Mouse (Mus musculus): ENCODE data around the gene Zmiz1.

Zmiz1 gene

DNA sequence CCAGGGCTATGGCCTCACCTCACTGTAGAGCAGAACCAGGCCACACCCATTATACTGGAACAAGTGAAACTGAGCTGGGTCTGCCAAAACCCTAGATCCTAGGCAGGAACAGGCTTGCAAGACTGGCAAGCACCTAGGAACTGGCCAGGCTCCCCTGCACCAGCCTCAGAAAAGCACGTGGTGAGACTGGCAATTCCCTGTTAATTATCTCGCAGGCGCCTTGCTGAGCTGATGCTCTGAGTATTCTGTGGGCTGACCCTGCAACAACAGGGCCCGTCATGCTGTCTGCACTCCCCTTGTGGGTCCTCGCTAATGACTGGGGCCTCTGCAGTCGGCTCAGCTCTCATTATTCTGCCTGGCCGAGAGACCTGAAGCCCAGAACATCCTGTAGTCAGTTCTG is 177.3 kb downstream of the Zmiz1 start:
- DNase-seq (ENCODE audit: low spot score in 2 of 2) = peak in 1 of 2 experiments; percentile 28

DNA sequence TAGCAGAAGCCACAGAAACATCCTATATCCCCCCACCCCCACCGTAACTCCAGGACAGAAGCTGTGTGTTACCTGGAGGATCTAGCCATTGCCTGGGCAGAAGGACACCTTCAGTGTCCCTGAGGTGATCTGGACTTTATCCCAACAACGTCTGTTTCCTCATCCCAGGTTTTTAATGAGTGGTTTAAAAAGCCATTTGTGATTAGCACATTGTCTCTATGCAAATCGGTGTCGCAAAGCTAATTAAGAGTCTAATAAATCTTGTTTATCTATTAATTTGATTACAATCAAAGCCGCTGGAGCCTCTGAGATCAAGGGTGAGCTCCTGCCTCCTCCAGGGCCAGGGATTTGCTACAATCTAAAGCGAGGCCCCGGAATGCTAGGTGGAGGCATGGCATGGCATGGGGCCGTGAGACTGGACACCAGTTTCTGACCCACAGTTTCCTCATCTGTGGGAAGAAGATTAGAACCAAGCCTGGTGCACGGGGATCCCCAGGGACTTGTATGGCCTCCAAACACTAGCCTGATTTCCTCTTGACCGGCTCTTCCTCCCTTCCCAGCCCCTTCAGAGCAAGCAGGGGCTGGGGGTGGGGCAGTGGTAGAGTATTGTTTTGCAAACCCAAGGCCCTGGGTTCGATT is 180.3 kb downstream of the Zmiz1 start:
- DNase-seq (ENCODE audit: low spot score in 2 of 2) = no peak

DNA sequence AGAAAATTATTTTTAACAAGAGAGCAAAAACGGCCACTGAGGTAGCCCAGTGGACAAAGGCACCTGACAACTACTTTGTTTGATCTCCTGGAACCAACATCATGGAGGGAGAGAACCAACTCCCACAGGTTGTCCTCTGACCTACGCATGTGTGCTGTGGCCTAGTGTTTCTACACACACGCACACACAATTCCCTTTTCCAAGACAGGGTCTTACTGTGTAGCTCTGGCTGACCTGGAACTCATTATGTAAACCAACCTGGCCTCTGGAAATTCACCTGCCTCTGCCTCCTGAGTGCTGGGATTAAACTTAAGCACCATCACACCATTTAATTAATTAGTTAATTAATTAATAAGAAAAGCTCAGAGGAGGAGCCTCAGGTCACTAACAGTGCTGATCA is 181.0 kb downstream of the Zmiz1 start:
- no peak for DNase-seq (ENCODE audit: low spot score in 2 of 2)

DNA sequence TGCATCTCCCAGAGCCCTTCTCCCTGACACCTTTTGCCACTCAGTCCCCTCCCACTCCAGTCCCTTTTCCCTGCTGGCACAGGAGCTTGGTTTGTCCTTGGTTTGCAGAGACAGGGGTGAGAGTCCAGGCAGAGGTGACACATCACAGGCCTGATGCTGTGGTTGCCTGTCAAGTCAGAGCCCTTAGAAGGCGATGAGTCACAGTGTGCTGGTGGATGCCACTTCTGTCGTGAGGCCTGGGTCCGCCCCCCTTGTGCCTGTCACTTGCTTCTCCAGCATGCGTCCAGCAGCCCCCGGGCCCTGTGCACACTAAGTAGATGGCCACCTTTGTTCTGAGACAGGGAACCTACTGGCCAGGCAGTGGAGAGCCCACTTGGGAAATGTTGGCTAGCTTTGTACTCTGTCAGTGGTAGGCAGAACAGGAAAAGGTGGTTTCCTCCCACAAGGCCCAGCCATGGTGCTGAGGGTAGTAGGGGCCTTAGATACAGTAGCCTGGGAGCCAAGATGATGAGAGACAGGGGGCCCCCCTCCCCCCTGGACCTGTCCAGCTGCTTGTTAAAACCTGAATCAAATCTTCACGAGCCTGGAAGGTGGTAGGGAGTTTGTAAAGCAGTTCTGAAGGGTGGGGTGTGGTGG is 181.6 kb downstream of the Zmiz1 start:
- no peak for DNase-seq (ENCODE audit: low spot score in 2 of 2)

DNA sequence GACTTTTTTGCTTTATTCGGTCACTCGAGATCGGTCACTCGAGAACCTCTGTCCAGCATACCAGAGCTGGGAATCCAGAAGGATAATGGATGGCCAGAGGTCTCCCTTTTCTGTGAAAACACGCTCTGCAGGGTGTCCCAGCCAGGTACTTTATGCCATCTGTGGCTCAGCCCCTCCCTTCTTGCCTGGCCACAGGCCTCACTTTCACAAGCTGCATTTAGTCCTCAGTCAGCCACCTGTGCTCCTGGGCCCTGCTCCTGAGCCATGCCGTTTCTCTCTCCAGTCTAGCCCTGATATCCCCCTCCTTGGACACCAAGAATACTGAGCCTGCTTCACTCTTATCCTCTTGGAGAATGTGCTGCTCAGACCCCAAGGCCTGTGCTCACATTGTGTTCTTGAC is 182.1 kb downstream of the Zmiz1 start:
- no peak for DNase-seq (ENCODE audit: low spot score in 2 of 2)

DNA sequence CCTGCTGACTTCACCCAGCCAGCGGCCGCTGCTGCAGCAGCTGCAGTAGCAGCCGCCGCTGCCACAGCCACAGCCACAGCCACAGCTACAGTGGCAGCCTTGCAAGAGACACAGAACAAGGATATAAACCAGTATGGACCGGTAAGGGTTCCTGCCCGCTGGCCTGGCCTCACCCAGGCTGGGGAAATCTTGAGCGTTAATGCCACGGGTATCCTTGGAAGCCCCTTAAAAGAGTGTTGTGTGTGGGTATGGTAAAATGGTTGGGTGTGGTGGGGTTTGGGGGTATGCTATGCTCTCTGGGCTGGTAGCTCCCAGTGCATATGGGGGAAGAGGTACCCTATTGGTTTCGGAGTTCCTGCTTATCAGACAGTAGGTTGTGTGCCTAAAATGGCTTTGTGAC is 186.7 kb downstream of the Zmiz1 start:
- no peak for DNase-seq (ENCODE audit: low spot score in 2 of 2)

DNA sequence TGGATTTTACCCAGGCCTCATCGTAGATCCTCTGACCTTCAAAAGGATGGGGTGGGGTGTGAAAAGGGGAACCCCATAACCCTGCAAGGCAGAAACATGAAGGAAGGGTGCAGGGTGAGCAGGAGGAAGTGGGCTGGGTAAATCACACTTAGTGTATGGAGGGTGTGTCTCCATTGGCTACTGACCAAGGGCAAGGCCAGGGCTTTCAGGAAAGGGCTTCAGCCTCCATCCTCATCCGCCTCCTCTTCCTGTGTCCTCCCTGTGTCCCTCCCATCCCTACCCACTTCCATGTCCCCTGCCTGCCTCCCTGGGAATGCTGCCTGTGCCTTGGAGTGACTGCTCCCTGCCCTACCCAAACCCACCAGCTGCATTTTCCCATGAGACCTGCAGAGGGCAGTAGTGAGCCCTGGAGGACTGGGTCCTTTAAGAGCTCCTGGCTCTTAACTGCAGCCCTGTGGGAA is 187.2 kb downstream of the Zmiz1 start:
- DNase-seq (ENCODE audit: low spot score in 2 of 2) = peak in 1 of 2 experiments; percentile 66

DNA sequence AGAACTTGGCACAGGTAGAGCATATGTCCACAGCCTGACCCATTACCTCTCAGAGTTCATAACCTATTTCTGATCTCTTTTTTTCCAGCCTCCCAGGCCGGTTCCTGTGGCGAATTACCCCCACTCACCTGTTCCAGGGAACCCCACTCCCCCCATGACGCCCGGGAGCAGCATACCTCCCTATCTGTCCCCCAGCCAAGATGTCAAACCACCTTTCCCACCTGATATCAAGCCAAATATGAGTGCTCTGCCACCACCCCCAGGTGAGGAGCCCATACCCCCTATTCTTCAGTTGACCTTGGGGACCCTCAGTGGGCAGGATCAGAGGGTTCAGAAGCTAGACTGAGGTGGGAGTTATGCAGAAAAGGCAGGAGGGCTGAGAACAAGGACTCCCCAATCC is 192.1 kb downstream of the Zmiz1 start:
- DNase-seq (ENCODE audit: low spot score in 2 of 2) = no peak

DNA sequence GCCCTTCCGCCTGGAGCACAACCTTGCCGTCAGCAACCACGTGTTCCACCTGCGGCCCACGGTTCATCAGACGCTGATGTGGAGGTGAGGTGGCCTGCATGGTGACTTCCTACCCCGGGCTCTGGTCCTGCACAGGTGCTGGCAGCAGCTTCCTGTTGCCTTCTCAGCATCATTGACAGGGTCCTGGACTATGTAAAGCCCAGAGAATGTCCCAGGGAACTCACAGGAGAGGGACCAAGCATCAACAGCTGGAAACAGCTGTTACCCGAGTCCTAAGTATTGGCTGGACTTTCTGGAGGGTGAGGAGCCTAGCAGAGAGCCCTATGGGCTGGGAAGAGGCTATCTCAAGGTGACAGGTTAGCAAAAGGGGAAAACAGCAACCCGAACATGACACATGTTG is 192.9 kb downstream of the Zmiz1 start:
- no peak for DNase-seq (ENCODE audit: low spot score in 2 of 2)

DNA sequence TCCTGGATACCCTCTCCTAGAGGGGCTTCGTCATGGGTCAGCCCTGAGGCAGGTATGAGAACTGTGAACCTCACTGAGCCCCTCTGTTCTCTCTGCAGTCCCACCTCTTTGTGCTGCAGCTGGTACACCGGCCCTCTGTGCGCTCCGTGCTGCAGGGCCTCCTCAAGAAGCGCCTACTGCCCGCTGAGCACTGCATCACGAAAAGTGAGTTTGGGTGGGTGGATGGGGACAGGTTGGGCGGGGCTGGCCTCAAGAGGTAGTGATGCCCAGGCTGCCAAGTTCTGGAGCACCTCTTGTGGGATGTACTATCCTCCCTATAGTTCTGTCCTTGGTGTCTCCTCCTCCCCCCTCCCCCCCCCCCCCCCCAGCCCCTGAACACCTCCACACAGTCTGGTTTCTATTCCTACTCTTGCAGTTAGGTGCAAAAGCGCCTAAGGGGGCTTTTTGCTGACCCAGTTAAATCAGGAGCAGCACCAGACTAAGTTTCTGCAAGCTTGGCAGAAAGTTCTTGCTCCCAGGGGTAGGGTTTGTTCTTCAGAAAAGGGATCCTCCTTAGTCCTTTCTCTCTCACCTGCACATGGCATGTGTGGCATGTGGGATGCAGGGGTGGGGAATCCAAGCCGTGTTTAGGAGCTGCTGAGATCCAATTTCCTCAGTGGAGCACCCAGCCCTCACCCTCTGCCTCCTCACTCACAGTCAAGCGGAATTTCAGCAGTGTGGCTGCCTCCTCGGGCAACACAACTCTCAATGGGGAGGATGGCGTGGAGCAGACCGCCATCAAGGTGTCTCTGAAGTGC is 195.6 kb downstream of the Zmiz1 start:
- DNase-seq (ENCODE audit: low spot score in 2 of 2) = no peak

DNA sequence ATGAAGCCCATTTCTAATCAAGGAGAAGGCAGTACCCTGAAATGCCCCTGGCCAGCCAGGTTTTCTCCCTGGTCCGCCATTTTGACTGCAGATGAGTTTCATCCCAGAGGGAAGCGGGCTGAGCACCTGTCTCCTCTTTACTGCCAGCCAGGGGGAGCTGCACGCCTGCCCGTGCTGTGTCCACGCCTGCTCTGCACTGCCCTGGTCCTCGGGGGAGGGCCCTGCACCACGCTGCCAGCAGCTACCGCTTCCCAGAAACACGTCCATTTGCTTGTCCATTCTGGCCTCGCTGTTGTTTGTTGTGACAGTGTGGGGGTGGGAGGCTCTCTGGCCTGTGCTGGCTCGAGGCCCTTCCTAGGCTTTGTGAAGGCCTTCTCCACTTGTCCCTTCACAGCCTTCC is 201.7 kb downstream of the Zmiz1 start:
- DNase-seq (ENCODE audit: low spot score in 2 of 2) = no peak

DNA sequence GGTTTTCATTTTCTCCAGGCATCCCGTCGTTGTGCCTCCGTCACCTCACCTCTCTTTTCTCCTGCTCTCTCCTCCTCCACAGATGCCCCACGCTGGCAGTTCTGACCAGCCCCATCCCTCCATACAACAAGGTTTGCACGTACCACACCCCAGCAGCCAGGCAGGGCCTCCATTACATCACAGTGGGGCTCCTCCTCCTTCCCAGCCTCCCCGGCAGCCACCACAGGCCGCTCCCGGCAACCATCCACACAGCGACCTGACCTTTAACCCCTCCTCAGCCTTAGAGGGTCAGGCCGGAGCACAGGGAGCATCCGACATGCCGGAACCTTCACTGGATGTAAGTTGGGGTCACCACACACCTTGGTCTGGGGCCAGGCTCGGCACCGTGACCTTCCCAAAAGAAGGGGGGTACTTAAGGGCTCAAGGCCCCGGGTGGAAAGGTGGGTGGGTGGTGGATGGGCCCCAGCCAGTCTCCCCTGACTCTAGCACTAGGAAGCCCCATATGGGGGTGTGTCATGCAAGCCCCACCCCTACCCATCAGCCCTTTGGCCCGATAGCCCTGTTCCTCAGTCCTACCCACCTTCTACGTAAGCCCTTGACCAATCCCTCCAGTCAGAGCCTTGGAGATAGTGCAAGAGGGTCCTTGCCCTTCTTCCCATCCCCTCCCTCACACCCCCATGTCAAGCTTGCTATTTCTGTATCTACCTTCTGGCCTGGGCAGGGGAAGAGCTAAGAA is 202.4 kb downstream of the Zmiz1 start:
- DNase-seq (ENCODE audit: low spot score in 2 of 2) = no peak

DNA sequence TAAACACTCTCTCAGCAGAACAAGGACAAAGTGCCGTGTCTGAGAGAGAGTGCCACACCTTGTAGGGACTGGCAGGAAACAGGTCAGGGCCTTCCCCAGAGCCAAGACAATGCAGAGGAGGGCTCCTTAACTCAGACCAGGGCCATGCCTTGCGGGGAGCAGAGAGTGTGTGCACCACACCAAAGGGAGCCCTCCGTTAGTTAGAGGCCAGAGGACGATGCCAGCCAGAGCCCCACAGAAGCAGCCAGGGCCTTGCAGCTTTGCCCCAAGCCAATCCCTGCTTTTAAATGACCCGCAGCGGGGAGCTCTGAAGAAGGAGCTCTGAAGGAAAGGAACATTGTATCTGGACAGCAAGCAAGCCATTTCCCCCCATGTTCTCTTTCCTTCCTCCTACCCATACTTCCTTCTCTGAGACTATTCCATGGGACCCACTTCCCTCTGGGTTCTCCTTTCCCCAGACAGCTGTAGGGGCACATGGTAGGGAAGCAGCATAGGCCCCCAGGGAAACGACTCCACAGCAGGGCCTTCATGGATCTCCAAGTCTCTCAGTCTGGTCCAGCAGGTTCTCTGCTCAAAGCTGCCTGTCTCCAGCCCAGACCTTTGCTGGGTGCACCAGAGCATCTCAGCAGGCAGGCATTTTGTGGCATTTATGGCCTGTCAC is 204.8 kb downstream of the Zmiz1 start:
- DNase-seq (ENCODE audit: low spot score in 2 of 2) = no peak

DNA sequence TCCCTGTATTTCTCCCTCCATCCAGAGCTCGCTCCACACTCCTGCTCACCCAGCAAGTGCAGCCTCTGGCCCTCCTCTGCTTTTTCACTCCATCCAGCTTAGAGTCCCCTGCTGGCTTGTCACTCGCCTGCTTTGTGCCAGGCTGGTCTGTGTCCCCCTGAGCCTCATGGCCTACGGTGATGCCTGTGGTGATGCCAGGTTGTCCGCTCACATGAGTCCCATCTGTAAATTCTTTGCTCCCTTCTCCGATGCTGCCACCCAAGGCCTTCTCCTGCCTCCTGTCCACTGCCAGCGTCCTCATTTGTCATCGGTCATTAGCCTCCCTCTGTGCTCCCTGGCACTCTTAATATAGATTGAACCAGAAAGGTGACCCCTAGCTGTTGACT is 205.3 kb downstream of the Zmiz1 start:
- no peak for DNase-seq (ENCODE audit: low spot score in 2 of 2)

DNA sequence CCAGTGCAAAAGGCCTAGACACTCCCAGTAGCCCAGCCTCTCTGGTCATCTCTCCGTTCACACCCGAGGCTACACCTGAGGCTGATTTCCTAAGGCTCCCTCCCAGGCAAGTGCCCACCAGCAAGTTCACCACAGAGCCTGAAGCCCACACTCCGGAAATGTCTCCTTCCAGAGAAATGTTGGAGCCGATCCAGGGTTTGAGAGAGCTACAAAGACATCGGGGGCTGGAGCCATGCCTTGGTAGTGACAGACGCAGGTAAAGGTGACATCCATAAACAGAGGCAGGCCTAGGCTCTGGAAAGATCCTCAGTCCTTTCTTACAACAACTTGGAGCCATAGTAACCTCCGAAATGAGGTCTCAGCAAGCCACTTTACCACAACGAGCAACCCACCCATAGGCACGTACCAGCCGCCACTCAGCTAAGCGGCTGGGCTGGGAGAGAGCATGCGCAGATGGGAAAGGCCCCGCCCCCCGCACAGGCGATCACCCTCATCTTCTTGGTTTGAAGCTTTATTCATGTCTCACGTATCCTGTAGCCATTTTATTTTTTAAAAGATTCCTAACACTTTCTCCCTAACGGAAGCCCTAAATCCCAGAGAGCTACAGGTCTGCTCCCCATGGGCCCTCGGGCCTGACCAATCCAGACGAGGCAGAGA is 206.5 kb downstream of the Zmiz1 start:
- DNase-seq (ENCODE audit: low spot score in 2 of 2) = no peak

DNA sequence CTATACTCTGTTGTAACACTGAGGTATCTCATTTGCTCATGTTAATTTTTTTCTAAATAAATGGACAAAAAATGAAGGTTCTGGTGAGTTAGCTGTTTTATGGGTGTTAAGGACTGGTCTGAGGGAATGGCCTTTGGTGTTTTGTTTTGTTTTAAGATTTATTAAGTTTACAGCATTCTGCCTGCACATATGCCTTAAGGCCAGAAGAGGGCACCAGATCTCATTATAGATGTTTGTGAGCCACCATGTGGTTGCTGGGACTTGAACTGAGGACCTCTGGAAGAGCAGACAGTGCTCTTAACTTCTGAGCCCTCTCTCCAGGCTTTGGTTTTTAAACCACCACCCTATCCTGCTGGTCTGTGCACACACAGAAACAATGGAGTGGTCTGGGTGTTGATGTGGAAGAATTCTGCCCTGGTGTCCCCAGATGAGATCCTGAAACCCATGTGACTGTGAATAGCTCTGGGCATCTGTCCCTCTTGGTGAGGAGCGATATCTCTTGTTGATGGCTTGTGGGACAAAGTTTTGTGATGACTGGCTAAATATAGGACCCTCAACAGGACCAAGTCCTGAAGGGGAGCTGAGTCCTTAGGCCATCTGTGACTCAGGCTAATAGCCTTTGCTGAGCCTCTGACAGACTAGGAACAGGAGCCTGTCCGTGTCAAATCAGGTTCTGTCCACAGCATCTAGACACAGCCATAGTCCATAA is 207.8 kb downstream of the Zmiz1 start:
- DNase-seq (ENCODE audit: low spot score in 2 of 2) = no peak

DNA sequence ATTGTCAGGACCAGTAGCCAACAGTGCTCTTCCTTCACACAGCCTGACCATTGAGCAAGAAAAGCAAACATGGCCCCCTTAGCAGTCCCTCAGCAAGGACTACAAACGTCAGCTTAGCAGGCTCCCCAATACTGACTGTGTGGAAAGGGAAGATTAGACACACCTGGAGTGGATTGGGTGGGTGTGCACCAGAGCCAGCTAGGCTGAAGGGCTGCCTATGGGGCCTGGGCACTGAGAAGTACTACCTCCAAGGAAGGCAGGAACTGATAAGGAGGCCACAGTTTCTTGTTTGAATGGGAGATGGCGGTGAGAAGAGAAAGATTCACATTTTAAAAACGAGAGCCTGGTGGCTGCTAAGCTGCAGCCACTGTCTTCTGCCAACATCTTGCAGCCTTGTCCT is 208.6 kb downstream of the Zmiz1 start:
- DNase-seq (ENCODE audit: low spot score in 2 of 2) = no peak

DNA sequence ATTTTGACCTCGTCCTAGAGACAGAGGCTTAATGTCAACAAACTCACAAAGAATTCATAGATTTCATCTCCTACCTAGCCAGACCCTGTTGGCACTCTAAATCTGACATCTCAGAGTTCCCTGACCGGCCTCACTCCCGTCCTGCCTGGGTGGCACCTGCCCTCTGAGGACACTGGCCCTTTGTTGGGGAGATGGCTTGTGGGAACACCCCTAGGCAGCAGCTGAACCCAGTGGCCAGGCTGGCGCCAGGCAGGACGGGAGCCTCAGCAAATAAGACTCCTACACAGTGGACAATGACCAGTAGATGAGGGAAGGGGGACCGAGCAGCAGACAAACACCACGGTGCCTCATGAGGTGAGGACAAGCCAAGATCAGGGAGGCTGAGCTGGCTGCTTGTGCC is 220.6 kb downstream of the Zmiz1 start:
- no peak for DNase-seq (ENCODE audit: low spot score in 2 of 2)

DNA sequence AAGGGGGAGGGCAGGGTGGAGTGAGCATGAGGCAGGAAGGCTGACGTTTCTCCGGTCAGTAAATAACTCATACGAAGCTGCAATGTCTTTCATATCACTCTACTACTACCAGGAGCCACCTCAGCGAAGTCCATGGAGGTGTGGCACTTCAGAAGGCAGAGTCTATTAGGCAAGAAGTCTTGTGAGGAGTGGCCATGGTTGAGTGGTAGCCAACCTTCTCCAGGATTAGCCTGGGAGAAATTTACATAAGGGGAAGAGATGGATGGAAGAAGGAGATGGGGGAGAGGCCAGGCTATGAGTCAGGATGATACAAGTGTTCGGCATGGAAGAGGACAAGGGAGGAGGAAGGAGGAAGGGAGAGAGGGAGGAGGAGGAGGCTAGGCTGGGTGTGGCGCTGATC is 223.0 kb downstream of the Zmiz1 start:
- no peak for DNase-seq (ENCODE audit: low spot score in 2 of 2)

DNA sequence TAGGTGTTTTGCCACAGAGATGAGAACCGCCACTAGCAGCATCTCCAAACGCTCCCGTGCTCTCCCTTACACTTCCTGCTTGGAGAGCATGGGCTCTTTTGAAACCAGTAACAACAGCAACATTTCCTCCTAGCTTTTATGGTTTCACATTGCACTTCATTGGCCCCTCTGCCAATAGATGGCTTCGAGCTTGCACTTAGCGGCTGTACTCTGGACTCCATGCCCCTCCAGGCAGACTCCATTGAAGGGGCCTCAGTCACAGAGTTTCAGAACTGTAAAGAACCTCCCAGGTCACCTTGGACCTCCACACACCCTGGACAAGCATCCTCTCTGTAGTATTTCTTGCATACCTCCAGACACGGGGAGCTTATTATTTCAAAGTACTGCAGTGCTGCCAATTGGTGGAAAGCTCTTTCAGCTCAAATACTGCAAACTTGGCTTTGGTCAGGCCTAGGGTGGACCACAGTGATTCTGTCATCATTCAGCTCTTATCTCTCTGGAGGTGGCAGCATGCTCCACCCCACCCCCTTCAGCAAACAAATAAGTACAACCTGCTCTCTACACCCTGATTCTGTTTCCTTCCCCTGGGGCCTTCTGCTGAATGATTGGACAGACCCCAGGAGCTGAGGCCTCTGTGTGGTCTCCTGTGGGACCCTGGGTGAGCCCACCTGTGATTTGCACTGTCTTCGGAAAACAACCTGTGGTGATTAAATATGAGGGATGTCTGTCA is 227.4 kb downstream of the Zmiz1 start:
- no peak for DNase-seq (ENCODE audit: low spot score in 2 of 2)
